Mouse (Mus musculus) stomach, postnatal 0 days (tissue): ENCODE data around the gene Gm26558. TPM values are rescaled to one million over a fixed set of nuclear protein-coding genes. Genes with fewer than 3 reads are reported as not detected.

ENCODE experiments used
- ATAC-seq: fragments of 200-750 bp; cut with Nextera tagmentation; 2 replicates; pipeline ENCODE4 v1.8.0; 2017; ENCODE audit not compliant: low FRiP score, low TSS enrichment
- DNase-seq: peaks from one replicate; pipeline ENCODE4 v3.0.0-alpha.2; 2016; ENCODE audit warnings: low spot score
- H3K27ac ChIP-seq: fragments of 300-500 bp; sonication (generic); replicated peaks from 2 replicates; pipeline ENCODE4 v1.5.1; 2014; ENCODE audit warnings: mild to moderate bottlenecking, control low read depth
- H3K27me3 ChIP-seq: fragments of 300-500 bp; sonication (generic); 2 replicates; pipeline ENCODE4 v1.6.1; 2014; ENCODE audit warnings: low read length; ENCODE audit not compliant: control insufficient read depth, insufficient read depth
- H3K36me3 ChIP-seq: fragments of 300-500 bp; sonication (generic); 2 replicates; pipeline ENCODE4 v1.6.1; 2014; ENCODE audit warnings: low read length, mixed read lengths; ENCODE audit not compliant: control insufficient read depth, insufficient read depth
- H3K4me1 ChIP-seq: fragments of 300-500 bp; sonication (generic); replicated peaks from 2 replicates; pipeline ENCODE4 v1.6.1; 2014; ENCODE audit warnings: antibody characterized with exemption; ENCODE audit not compliant: control insufficient read depth, insufficient read depth
- H3K4me2 ChIP-seq: fragments of 300-500 bp; sonication (generic); replicated peaks from 2 replicates; pipeline ENCODE4 v1.6.1; 2014; ENCODE audit warnings: low read depth, mild to moderate bottlenecking, control low read depth, moderate library complexity
- H3K4me3 ChIP-seq: fragments of 300-500 bp; sonication (generic); 2 replicates; pipeline ENCODE4 v1.5.1; 2014; ENCODE audit warnings: low read depth, low read length, control low read depth
- H3K9ac ChIP-seq: fragments of 300-500 bp; sonication (generic); 2 replicates; pipeline ENCODE4 v1.6.1; 2014; ENCODE audit warnings: mild to moderate bottlenecking, low read length, control low read depth, mixed read lengths
- H3K9me3 ChIP-seq: fragments of 300-500 bp; sonication (generic); 2 replicates; pipeline ENCODE4 v1.6.1; 2016; ENCODE audit warnings: low read length; ENCODE audit not compliant: control insufficient read depth
- CTCF ChIP-seq: IDR thresholded peaks from 2 replicates; pipeline ENCODE4 v1.5.1; 2016; ENCODE audit warnings: antibody characterized with exemption, low read depth, mild to moderate bottlenecking, moderate library complexity
- EP300 ChIP-seq: optimal IDR thresholded peaks from 2 replicates; pipeline ENCODE3; 2016; ENCODE audit warnings: antibody characterized with exemption
- WGBS: fragments of 180-500 bp; shearing (Covaris S2); extraction: QIAGEN DNeasy Blood & Tissue Kit; methylation state at CpG from one replicate; pipeline ENCODE4 v1.1.7; 2014; 5-methylcytosine and 5-hydroxymethylcytosine counted together
- polyA plus RNA-seq: library from polyadenylated mRNA; unstranded; fragments of >200 nt; fragmentation: Nextera tagmentation; extraction: Ambion mirVana; gene quantifications from 2 replicates; pipeline ENCODE4 v1.2.1, GENCODE M21; 2015

Gene Gm26558
- polyA plus RNA-seq, 1 experiment from 2014 or later, result 3.2 TPM

- Histone ChIP-seq H3K9me3 (no peaks in the 10 kb centered on the region), H3K4me2 (no peak overlapping the region), H3K4me3 (no peak overlapping the region), H3K27me3 (no peaks in the 10 kb centered on the region), H3K4me1 (no peaks in the 10 kb centered on the region), H3K36me3 (no peaks in the 10 kb centered on the region), H3K27ac (no peak overlapping the region), H3K9ac (no peak overlapping the region)
- DNase-seq, result no peak
- ATAC-seq, result no peak
- TF ChIP-seq CTCF (no peak), EP300 (no peak)
- 64% methylated on average over 7 of the region's 7 CpGs for whole genome bisulfite sequencing
Observed at GRCm38 (mm10) chr2:70657083-70657482, 4.8 kb downstream of the Gm26558 start.

DNA sequence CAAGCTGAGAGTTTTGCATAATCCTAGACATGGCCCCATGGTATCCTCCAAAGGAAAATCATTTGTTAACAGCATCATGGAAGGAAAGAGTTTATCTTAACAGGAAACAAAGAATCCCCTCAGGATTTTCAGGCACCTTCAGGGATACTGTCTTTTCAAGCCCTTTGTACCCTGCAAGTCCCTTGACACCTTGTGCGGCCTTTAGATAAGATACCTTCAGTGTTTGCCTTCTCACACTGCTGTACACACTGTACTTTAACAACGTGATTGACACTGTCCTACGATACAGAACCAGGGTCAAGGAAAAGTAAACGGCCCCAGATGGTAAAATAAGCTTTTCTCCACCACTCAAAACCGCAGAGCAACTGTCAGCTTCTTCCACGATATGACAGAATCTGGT lies 10.1 kb downstream of the Gm26558 start:
- Histone ChIP-seq H3K9me3 (no peaks in the 10 kb centered on the region), H3K4me2 (no peak overlapping the region), H3K4me1 (no peaks in the 10 kb centered on the region), H3K9ac (no peak overlapping the region), H3K36me3 (no peaks in the 10 kb centered on the region), H3K4me3 (no peak overlapping the region), H3K27me3 (no peaks in the 10 kb centered on the region), H3K27ac (no peak overlapping the region)
- TF ChIP-seq CTCF (no peak), EP300 (no peak)
- no peak for ATAC-seq
- 33% methylated on average over 6 of the region's 6 CpGs for WGBS
- no peak for DNase-seq

GRCm38 (mm10) chr2:70649471-70649870 lies 12.4 kb downstream of the Gm26558 start:
- Histone ChIP-seq H3K4me3 (no peak overlapping the region), H3K9ac (no peak overlapping the region), H3K9me3 (no peaks in the 10 kb centered on the region), H3K27ac (no peak overlapping the region), H3K36me3 (no peaks in the 10 kb centered on the region), H3K27me3 (no peaks in the 10 kb centered on the region), H3K4me2 (no peak overlapping the region), H3K4me1 (no peaks in the 10 kb centered on the region)
- TF ChIP-seq EP300 (no peak), CTCF (no peak)
- WGBS, result 89% methylated on average over 3 of the region's 4 CpGs
- ATAC-seq (no peak), DNase-seq (no peak)

- no peaks in the 10 kb centered on the region for H3K27me3 ChIP-seq
- no peak overlapping the region for H3K9ac ChIP-seq
- no peak for ATAC-seq
- TF ChIP-seq EP300 (no peak), CTCF (no peak)
- 76% methylated on average over 5 of the region's 5 CpGs for WGBS
- no peak overlapping the region for H3K4me3 ChIP-seq
- H3K27ac ChIP-seq, result no peak overlapping the region
- no peaks in the 10 kb centered on the region for H3K9me3 ChIP-seq
- H3K4me2 ChIP-seq, result no peak overlapping the region
- no peaks in the 10 kb centered on the region for H3K4me1 ChIP-seq
- DNase-seq, result no peak
- H3K36me3 ChIP-seq, result no peaks in the 10 kb centered on the region
Observed at GRCm38 (mm10) chr2:70648271-70648670, 13.6 kb downstream of the Gm26558 start.

DNA sequence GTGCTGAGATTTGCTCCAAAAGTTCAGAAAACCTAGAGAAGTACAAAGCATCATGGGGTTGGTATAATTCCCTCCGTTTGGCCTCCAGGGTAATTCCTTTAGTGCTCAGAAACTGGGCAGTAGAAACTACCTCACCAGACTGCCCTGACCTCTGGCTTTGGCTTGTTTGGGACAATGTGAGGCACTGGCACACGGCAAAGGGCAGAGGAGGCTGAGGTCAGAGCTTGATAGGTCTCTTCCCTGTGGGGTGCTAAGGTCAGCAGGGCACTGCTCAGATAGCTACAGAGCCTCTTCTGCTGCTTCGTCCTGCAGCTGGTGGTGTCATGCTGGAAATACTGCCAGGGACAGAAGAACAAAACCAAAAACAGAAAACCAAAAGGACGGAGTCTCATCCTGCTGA lies 14.2 kb downstream of the Gm26558 start:
- Histone ChIP-seq H3K9ac (no peak overlapping the region), H3K27ac (no peak overlapping the region), H3K4me2 (no peak overlapping the region), H3K36me3 (no peaks in the 10 kb centered on the region), H3K9me3 (no peaks in the 10 kb centered on the region), H3K27me3 (no peaks in the 10 kb centered on the region), H3K4me1 (no peaks in the 10 kb centered on the region), H3K4me3 (no peak overlapping the region)
- DNase-seq, result no peak
- WGBS, result 51% methylated on average over 4 of the region's 4 CpGs
- ATAC-seq, result no peak
- no peak for TF ChIP-seq EP300
- no peak for TF ChIP-seq CTCF

- no peaks in the 10 kb centered on the region for H3K27me3 ChIP-seq
- no peak for TF ChIP-seq CTCF
- no peak for TF ChIP-seq EP300
- no peak for DNase-seq
- H3K27ac ChIP-seq, result no peak overlapping the region
- WGBS, result 79% methylated on average over 6 of the region's 6 CpGs
- no peak overlapping the region for H3K4me3 ChIP-seq
- H3K9me3 ChIP-seq, result no peaks in the 10 kb centered on the region
- ATAC-seq, result no peak
- H3K4me2 ChIP-seq, result no peak overlapping the region
- H3K9ac ChIP-seq, result no peak overlapping the region
- H3K4me1 ChIP-seq, result no peaks in the 10 kb centered on the region
- H3K36me3 ChIP-seq, result no peaks in the 10 kb centered on the region
Observed at GRCm38 (mm10) chr2:70645266-70645780, 16.6 kb downstream of the Gm26558 start.
